Mouse (Mus musculus): ENCODE data around the gene Sufu.

Sufu gene

DNA sequence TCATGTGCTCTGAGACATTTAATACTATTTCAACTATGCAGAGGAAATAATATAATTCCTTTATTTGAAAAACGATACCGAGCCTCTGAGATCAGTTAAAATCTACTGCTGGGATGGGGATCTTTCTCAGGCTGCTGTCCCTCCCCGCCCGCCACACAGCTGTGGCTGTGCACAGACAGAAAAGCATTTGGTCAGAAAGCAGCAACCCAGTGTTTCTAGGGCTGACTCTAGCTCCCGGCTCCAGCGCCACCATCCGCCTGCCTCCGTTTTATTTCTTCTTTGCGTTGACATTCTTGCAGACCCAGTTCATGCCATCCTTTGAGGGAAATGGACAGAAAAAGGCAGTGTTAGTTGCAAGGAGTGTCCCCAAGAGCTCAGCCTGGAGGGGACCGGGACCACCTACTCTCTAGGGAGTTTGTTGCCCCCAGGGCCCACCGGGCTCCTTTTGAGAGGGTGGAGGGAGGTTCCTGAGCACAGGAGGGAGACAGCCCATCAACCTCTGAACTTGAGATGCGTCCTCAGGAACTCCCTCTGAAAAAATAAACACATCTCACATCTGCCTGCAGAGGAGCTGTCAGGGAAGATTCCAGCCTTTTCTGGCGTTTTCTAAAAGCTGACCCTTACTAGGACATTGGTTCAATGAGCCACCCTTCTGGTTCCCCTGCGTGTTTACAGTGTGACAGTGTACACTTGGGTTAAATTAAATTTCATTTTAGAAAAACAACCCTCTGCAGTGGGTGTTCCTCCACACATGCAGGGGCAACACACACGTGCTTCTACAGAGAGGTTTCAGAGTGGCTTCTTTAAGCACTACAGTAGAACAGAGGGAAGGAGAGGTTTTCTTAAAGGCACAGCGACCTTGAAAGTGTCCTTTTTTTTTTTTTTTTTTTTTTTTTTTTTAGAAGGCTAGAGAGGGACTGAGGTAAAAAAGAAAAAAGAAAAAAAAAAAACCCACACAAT lies 134.7 kb downstream of the Sufu start:
- DNase-seq (ENCODE audit: low spot score): no peak

DNA sequence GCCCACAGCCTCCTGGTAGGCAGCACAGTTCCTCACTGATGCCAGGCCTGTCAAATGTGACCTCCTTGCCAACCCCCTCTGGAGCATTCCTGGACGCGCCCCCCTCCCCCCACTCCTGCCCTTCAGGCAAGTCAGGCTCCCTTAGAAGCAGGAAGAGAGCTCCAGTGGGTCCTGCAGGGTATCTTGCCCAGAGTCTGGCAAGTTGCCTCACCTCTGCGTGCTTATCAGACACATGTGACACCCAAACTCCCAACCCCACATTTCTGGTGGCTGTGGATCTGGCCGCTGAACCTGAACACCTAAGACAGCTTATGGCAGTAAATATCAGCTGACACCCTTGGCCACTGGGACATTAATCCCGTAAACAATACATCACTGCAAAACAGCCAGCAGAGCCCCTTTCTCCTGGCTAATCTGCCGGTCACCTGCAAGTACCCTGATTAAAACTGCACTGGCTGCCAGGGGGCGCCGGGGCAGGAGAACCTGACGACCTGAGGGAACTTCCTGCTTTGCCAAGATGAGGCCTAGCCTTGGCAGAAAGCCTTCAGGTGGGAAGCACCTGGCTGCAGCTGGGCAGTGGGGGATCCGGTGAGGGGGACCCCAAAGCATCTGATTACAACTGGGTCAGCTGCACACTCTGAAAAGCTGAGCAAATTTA lies 135.5 kb downstream of the Sufu start:
- peak; percentile 54 for DNase-seq (ENCODE audit: low spot score)

DNA sequence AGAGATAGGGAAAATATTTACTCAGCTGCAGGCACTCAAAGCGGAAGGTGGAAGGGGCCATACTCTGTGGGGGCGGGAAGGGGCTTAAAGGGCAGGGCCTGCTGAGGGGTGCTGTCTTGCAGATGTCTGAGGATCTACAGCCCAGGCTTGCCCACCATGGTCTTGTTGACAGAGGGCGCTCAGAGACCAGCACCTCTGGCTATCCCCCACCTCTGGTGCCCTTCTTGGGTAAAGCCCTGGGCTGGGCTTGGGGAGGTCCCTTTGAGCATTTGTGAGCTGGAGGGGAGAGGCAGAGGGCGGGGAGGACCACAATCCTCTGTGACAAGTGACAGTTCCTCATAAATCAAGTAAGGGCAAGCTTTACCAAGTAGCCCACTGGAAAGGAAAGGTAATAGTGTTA lies 136.4 kb downstream of the Sufu start:
- no peak for DNase-seq (ENCODE audit: low spot score)

DNA sequence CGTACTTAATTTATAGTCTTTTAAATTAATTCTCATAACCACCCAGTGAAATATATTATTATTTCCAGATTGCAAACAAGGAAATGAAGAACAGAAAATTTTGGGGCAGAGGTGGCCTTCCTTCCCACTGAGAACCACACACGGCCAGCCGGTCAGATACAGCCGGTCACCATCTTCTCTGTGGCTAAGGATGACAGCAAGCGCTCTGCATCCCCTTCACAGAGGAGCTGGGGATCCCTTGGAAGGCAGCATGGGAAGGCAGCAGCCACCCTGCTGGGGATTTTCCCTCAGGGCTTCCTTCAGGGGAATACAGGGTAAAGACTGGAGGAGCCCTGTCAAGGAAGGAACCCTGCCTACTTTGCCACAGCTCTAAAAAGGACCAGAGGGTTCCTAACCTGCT lies 136.8 kb downstream of the Sufu start:
- no peak for DNase-seq (ENCODE audit: low spot score)

DNA sequence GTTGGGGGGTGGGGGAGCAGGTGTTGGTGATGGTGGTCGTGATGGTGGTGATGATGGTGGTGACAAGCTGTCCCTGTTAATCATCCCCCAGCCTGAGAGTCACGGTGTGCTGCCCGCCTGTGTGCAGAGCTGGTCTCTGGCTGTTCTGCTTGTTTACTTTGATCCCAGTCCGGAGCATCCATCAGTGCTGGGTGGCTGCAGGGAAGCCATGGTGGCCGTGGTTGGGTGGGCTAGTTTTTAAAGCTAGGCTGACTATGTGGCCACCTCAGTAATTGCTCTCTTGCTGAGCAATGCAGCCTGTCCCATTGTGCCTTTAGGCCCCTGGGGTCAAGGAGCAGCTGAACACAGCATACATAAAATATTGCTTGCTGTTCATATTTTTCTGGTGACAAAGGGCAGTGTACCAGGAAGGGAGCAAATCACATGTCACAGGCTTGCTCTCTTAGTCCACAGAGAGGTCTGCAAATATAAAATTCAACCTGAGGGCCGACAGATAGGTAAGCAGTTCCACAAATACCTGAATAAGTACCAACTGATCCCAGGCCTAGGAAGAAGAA lies 137.9 kb downstream of the Sufu start:
- DNase-seq (ENCODE audit: low spot score): no peak

DNA sequence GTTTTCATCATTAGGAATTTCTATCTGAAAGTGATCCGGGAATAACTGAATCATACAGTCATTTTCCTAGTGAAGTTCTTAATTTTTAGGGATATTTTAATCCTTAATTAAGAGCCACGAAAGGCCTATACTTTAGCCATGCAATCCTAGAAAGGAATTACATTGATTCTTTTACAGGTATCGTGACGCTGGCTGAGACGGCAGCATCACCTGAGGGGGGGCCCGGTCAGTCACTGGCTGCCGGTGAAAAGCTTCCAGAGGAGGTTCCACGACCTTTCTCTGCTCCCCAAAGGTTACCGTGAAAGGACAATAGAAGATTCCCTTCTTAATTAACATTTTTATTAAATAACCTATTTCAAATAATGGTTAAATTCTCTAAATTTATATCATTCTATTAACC lies 140.7 kb downstream of the Sufu start:
- no peak for DNase-seq (ENCODE audit: low spot score)

DNA sequence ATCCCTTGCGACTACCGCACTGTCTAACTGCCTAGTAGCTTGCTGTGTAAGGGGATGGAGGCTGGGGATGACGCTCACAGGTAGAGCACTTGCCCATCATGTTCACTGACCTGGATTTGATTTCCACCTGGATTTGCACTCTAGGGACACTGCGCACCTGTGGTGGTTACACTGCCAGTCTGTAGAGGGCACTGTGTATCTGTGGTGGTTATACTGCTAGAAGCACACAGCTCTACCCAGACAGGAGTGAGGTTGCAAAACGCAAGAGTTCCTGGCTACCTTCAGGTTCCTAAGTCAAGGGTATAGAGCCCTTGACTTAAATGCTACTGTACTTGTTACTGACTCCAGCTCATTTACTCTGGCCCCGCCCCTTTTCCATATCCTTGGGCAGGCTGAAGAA lies 141.5 kb downstream of the Sufu start:
- DNase-seq (ENCODE audit: low spot score): no peak
